Mouse (Mus musculus) heart, adult 2 months (tissue): ENCODE measurements around the gene Lrrc39.

ENCODE experiments used
- CTCF ChIP-seq: fragments of 200-600 bp; IDR thresholded peaks from 2 replicates; pipeline ENCODE4 v1.8.1; 2022; ENCODE audit warnings: antibody characterized with exemption, mild to moderate bottlenecking, moderate library complexity
- EP300 ChIP-seq: fragments of 200-500 bp; IDR thresholded peaks from 2 replicates; pipeline ENCODE4 v1.6.1; 2011; ENCODE audit warnings: low read depth, low read length, control low read depth; ENCODE audit not compliant: insufficient read depth
- POLR2A ChIP-seq: fragments of 200-500 bp; IDR thresholded peaks from 2 replicates; pipeline ENCODE4 v1.6.1; 2011; ENCODE audit warnings: mild to moderate bottlenecking, low read depth, low read length, control low read depth; ENCODE audit not compliant: insufficient read depth

DNA sequence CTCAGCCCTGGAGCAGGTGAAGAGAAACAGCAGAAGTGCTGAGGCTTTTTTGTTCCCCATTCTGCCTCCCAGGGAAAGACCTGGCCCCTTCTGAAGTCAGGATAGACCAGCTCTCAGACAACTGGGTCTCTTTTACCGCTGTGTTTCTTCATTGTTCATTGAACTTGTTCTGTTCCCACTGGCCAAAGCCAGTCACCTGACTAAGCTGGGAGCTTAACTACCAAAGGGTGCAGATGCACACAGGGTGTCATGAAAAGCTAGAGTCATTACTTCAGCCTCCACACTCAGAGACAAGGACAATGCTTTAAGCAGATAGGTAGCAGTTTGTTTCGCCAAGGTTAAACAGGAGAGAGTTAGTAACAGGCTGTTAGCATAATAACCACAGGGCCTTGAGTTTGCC, 20.7 kb upstream of the Lrrc39 start:
- TF ChIP-seq EP300 (no peak), POLR2A (no peak), CTCF (no peak)
